Mouse (Mus musculus) cerebellum, adult 2 months (tissue): ENCODE measurements around the gene Pqlc2.
A peak's percentile ranks its signal among the peaks of the same experiment; 100 is the strongest.

Source experiments
- CTCF ChIP-seq: fragments of 200-500 bp; IDR thresholded peaks from 2 replicates; pipeline ENCODE4 v1.5.1; 2011; ENCODE audit warnings: low read depth, mild to moderate bottlenecking, control low read depth, low read length, moderate library complexity, borderline replicate concordance; ENCODE audit not compliant: insufficient read depth
- POLR2A ChIP-seq: fragments of 200-500 bp; IDR thresholded peaks from 2 replicates; pipeline ENCODE4 v1.6.1; 2011; ENCODE audit warnings: low read length, control low read depth, borderline replicate concordance; ENCODE audit not compliant: insufficient read depth

DNA sequence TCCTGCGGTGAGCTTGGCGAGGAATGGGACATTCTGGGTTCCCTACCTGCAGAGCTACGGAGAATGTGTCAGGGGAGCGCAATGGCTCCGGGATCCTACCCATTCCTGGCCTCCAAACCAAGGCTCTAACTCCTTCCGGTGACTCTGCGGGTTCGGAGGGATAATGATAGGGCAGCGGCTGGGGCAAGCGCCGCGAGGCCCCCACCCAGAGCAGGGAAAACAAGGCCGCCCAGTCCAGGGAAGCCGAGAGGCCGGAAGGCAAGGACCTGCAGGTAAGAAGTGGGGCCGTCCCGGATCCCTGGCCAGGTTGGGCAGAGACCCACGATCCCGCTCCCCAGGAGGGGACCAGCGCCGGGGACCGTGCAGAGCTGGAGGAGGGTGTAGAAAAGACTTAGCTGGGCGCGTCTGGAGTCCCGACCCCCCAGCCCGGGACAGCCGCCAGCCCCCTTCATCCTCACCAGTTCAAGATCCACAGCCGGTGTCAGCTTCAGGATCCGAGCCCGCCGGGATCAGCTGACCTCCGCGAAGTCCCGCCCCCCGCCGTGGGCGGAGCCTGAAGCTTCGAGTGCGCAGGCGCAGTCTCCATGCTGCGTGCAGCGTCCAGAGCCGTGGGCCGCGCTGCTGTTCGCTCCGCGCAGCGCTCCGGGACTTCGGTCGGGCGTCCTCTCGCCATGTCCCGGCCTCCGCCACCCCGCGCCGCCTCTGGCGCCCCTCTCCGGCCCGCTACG, at the start of gene Pqlc2, which contains the start of gene Akr7a5:
- TF ChIP-seq CTCF (no peak), POLR2A (peak; percentile 99)
